Mouse (Mus musculus) ZHBTc4 (cell line): ENCODE data around the gene Ntn1.
A peak's percentile ranks its signal among the peaks of the same experiment; 100 is the strongest.

Experiments used
- DNase-seq: peaks from one replicate; pipeline ENCODE4 v3.0.0-alpha.2; 2011; ENCODE audit warnings: low read depth, low spot score

Ntn1 gene

GRCm38 (mm10) chr11:68270730-68271467, 129.7 kb downstream of the Ntn1 start:
- no peak for DNase-seq

- no peak for DNase-seq
These were observed 136.3 kb downstream of the Ntn1 start for GRCm38 (mm10) chr11:68264276-68264675.

DNA sequence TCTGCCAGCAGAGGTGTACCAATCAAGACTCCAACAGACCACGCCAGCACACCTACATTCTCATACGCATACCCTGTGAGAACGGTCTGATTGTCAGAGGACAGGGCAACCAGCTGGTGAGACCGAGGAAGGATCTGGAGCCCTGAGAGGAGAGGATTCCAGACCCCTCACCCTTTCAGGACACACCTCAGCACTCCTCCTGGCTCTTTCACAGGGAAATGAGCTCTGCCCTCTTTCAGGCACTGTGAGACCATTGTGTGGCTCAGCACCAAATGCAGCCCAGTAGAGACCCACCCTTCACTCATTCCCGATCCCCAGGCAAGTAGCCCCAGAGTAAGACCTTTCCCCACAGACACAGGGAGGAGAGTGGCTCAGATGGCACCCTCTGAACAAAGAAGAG, 137.5 kb downstream of the Ntn1 start:
- DNase-seq: peak; percentile 86

DNA sequence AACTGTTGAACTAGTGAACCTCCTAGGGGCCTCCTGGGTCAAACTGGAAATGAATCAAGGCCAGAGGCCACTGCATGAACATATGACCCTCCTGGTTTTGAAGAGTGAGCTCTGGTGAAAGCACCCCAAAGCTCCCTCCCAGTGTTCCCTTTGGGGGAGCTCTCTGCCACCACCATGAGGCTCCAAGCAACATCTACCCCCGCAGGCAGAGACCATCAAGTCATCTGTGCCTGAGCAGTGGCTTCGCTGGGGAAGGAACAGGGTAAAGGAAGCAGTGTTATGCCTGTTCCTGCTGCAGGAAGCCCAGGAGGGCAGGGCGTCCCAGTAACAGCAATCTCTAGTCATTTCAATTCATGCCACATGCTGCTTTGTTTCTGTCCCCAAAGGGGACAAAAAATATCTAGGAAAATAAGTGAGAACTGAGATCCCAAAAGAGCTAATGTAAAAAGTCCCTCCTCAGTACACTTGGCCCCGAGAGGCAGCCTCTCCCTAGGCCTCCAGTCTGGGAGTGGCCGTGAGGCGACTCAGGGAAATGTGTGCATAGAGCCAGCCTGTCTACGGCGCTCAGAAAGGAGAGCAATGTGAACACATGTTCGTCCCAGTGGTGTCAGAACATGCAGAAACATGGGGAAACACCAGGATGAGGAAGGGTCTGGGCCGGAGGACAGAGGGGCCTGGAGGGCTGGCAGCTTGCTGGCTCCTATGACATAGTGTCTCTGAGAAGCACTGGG, 139.3 kb downstream of the Ntn1 start:
- peak; percentile 37 for DNase-seq

DNA sequence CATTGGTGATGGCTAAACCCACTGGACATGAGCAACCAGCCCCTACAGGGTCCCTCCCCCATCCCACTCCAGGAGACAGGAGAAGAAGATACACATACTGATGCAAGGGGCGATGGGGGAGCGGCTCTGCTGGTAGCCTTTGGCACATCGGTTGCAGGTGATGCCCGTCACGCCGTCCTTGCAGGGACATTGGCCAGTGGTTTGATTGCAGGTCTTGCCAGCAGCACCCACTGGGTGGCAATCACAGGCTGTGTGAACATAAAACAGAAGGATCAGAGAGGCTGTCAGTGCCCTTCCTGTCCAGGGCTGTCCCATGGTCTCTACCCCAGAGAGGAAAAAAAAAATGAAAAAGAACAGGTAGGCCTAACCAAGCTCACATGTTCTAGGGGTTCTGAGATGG, 140.2 kb downstream of the Ntn1 start:
- DNase-seq: no peak

GRCm38 (mm10) chr11:68258498-68258897, 142.1 kb downstream of the Ntn1 start:
- no peak for DNase-seq

- no peak for DNase-seq
These were observed 147.1 kb downstream of the Ntn1 start for GRCm38 (mm10) chr11:68253531-68253930.

DNA sequence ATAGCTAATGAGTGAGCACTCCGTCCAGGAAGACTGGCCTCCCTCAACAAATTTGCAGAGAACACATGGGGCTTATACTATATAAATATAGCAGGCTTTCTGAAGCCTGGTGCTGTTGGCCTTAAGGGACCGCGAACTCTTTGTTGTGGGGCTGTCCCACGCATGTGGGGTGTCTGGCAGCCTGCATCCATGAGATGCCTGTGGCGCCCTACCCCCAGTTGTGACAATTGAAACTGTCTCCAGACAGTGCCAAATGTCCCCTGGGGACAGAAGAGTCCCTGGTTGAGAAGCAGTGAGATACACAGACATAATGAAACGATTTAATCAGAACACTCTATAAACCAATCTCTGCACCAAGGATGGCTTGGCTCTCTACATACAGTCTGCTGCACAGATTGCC, 150.5 kb downstream of the Ntn1 start:
- DNase-seq: no peak

DNA sequence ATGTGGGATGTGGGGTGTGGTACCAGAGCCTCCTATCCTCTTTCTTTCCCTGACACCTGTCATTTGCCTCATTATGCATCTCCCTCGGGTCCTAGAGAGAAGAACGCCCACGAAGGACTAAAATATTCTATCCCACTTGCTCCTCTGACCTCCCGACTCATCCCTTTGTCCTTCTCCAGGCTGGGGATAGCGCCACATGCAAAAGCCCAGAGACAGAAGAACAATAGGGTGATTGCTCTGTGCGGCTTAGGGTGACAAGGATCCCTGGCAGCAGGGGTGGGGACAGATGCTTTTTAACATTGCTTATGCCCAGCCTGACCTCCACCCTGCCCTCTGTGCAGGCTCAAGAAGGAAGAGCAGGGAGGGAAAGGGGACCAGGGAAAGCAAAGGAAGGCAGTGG, 152.7 kb downstream of the Ntn1 start:
- DNase-seq: peak; percentile 56

- DNase-seq: no peak
These were observed 155.7 kb downstream of the Ntn1 start for GRCm38 (mm10) chr11:68244992-68245261.

DNA sequence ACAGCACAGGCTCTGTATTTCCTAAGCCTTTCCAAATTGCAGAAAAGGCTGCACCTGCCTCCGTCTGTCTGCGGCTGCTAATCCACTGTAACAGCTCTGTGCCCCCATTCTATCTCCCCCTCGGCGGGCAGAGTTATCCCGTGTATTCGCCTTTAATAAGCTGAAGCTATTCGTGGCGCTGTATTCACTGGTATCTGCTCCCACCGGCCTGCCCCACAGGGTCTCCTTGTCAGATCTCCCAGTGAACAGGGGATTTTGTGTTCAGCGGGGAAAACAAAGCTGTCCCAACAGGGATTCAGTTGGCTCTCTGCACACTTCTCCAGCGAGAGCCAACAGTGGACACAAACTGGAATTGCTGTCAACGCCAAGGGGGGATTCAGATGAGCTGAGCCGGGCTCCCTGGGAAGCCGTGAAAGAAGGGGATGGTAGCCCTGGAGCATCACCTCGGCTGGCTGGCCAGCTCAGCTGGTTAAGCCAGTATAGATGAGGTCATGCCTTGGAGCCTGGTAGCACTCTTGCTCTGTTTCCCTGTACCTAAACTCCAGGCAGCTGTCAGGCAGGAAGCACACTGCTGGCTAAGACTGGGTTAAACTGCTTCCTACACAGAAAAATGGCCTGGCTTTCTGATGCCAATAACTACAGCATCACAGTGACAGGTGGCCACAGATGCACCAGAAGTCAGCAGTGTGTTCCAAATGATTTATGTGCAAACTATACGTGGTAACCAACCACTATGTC, 156.2 kb downstream of the Ntn1 start:
- DNase-seq: no peak

DNA sequence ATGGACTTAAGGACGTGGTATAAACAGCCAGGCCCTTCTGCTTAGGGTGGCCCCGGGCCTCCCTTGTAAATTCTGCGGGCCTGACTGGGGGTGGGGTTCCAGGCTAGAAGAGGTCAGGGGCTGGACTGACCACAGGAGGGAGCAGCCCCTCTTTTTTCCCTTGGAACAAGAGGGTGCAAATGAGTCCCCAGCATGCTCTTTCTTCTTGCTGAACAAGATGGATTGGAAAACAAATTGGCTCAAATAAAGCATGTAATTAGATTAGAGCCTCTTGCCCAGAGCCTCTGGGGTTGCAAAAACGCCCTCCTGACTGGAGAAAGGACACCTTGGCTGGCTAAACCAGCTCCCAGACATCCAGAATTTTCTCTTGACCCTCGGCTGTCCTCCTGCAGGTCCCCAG, 160.9 kb downstream of the Ntn1 start:
- DNase-seq: no peak

DNA sequence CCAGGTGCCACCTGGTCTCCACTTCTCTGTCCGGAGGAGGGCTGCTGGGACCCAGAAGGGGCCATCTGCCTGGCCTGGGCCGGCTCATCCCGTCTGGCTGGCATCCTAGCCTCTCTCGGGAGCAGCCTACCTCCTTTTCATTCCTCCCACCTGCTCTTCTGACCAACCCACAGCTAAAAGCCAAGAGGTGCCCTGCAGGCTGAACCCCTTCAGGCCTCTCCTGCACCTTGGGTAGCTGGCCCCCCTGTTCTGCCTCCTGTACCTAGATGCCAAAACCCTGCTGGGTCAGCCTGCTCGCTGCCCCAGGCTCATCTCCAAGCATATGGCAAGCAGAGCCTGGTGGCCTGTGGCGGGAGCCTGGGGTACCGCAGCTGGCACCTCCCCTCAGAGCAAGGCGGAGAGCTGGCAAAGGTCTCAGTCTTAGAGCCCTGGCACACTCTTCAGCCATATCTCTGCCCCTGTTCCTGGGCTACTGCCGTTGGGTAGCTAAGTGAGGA, 167.1 kb downstream of the Ntn1 start:
- no peak for DNase-seq

GRCm38 (mm10) chr11:68231558-68231957, 169.1 kb downstream of the Ntn1 start:
- DNase-seq: peak; percentile 86

DNA sequence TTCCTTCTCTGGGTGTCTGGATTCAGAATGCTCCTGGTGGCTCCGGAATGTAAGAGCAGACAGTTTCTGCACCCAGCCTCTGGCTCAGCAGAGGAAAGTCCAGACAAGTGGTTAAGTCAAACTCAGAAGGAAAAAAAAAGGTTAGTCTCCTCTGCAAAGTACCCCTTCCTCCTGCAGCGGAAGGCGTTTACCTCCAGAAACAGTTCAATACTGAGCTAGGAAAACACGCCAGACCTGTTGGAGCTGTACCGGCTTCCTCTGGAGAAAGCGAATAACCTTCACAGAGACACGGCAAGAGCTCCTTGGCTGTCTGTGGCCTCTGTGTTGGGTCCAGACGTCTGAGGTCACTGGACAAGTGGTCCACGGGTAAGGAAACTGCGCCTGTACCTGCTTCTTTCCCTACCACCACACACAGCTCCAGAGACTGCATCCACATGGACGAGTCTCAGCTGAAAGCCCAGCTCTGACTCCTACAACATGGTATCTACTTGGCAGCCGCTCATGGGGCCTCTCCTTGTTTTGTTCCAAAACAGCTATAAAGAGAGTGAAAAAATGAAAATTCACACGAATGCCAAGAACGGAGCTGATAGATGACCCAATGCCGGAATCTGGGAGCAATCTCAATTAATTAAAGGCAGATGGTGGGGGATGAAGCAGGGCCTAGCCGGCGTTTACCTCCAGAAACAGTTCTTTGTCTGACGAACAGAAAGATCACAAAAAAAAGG, 171.5 kb downstream of the Ntn1 start:
- no peak for DNase-seq

GRCm38 (mm10) chr11:68227837-68228236, 172.8 kb downstream of the Ntn1 start:
- no peak for DNase-seq

DNA sequence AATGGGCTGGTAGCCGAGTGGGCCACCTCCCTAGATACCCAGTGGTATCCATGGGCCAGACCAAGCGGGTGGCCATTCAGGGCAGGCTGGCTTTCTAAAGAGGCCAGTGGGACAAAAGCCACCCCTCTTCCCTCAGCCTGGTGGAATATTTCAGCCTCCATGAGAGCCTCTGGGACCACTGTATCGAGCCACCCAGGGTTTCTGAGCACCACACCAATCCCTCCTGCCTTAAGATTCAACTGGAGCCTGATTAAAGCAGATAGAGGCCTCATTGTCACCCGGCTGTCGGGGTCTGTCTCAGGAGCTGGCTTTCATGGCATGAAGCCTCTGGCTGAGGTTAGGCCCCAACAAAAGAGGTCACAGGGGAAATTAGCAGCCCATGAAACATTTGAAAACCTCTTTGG, 174.0 kb downstream of the Ntn1 start:
- DNase-seq: no peak

GRCm38 (mm10) chr11:68223143-68223542, 177.5 kb downstream of the Ntn1 start:
- DNase-seq: no peak

- no peak for DNase-seq
These were observed 178.4 kb downstream of the Ntn1 start for GRCm38 (mm10) chr11:68222209-68222608.

- DNase-seq: no peak
These were observed 179.9 kb downstream of the Ntn1 start for GRCm38 (mm10) chr11:68220733-68221132.

DNA sequence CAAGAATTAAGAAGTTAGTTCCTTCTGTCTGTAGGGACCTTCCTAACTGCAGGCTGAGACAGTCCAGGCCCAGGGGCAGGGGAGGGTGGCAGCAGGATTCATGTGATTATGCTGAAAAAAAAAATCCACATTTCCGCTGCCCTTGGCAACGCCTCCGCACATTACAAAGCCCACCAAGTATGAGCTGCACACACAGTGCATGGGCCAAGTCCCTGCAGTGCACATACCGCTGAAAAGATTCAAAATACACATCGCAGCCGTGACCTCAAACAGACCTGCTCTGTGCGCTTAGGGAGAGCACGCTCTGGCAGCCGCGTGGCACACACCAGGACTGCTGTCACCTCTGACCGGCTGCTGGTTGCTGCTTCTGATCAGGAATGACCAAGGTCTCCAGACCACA, 184.6 kb downstream of the Ntn1 start:
- DNase-seq: no peak
